Mouse (Mus musculus) embryo, embryonic 10.5 days (tissue): ENCODE measurements around the gene Scrt2.

Source experiments
- DNase-seq: peaks from one replicate; pipeline ENCODE4 v3.0.0-alpha.2; 2015; ENCODE audit warnings: low spot score

The Scrt2 gene

GRCm38 (mm10) chr2:152144158-152144450, 62.8 kb downstream of the Scrt2 start:
- no peak for DNase-seq

DNA sequence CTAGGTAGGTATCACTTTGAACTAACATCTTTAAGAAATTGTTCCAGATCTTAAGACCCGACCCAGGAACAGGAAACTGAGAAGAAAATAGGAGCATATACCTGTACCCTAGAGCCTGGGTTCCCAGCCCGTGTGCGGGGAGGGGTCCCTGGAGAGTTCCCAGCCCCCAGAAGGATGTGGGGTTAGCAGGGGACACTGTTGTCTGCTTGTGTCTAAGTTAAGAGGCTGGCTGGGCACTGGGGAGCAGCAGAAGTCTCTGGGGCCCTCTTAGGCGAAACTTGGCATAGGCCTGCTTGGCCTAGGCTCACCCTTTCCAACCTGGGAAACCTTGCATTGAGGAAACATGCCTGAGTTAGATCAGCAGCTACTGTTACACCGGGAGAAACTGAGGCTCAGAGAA, 63.2 kb downstream of the Scrt2 start:
- no peak for DNase-seq
